Mouse (Mus musculus) spleen, adult 2 months (tissue): ENCODE data around the gene Dgki.

Source experiments
- CTCF ChIP-seq: fragments of 200-500 bp; IDR thresholded peaks from 2 replicates; pipeline ENCODE4 v1.5.1; 2011; ENCODE audit warnings: mild to moderate bottlenecking, inconsistent platforms; ENCODE audit not compliant: insufficient read depth, insufficient read length, insufficient replicate concordance; ENCODE audit errors: extremely low read depth
- POLR2A ChIP-seq: fragments of 200-500 bp; IDR thresholded peaks from 2 replicates; pipeline ENCODE4 v1.6.1; 2011; ENCODE audit warnings: low read depth, low read length, inconsistent platforms

DNA sequence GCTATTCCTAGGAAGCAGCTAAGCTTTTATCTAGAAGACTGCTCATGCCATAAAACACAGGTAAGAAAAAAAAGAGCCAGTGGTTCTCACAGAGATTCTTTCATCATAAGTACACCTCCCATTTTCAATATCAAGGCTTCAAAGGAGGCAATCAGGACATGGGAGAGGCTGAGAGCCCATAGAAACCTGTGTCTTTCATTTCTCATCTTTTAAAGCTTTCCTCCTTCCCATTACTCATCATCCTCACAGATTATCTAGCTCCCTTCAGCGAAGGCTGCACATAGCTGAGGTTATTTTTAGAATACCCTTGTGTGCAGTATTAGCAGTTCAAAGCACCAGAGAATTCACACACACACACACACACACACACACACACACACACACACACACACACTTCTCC, 17.3 kb downstream of the Dgki start:
- no peak for TF ChIP-seq CTCF
- TF ChIP-seq POLR2A = no peak
